Mouse (Mus musculus) forebrain, embryonic 11.5 days (tissue): ENCODE results near the gene B4galt5. TPM values are rescaled to one million over a fixed set of nuclear protein-coding genes. Genes with fewer than 3 reads are reported as not detected.

Experiments used
- ATAC-seq: fragments of 200-750 bp; cut with Nextera tagmentation; replicated peaks from 2 replicates; pipeline ENCODE4 v1.8.0; 2017; ENCODE audit warnings: moderate TSS enrichment; ENCODE audit not compliant: low FRiP score
- DNase-seq: peaks from one replicate; pipeline ENCODE4 v3.0.0-alpha.2; 2017; ENCODE audit warnings: low spot score
- H3K27ac ChIP-seq: fragments of 300-500 bp; sonication (generic); 2 replicates; pipeline ENCODE4 v1.5.1; 2014; ENCODE audit warnings: low read depth, low read length
- H3K27me3 ChIP-seq: fragments of 300-500 bp; sonication (generic); 2 replicates; pipeline ENCODE4 v1.6.1; 2014; ENCODE audit warnings: mild to moderate bottlenecking, low read length, mixed read lengths; ENCODE audit not compliant: control insufficient read depth, insufficient read depth
- H3K36me3 ChIP-seq: fragments of 300-500 bp; sonication (generic); 2 replicates; pipeline ENCODE4 v1.6.1; 2014; ENCODE audit warnings: mild to moderate bottlenecking, low read length, moderate library complexity, mixed read lengths; ENCODE audit not compliant: control insufficient read depth, insufficient read depth
- H3K4me1 ChIP-seq: fragments of 300-500 bp; sonication (generic); replicated peaks from 2 replicates; pipeline ENCODE4 v1.6.1; 2014; ENCODE audit warnings: low read length, mixed read lengths; ENCODE audit not compliant: control insufficient read depth, insufficient read depth
- H3K4me2 ChIP-seq: fragments of 300-500 bp; sonication (generic); 2 replicates; pipeline ENCODE4 v1.6.1; 2014; ENCODE audit warnings: low read depth, mild to moderate bottlenecking, low read length, moderate library complexity, mixed read lengths; ENCODE audit not compliant: severe bottlenecking
- H3K4me3 ChIP-seq: fragments of 300-500 bp; sonication (generic); 2 replicates; pipeline ENCODE4 v1.5.1; 2014; ENCODE audit warnings: low read depth, low read length
- H3K9ac ChIP-seq: fragments of 300-500 bp; sonication (generic); 2 replicates; pipeline ENCODE4 v1.6.1; 2014; ENCODE audit warnings: low read length
- H3K9me3 ChIP-seq: fragments of 300-500 bp; sonication (generic); 2 replicates; pipeline ENCODE4 v1.6.1; 2016; ENCODE audit warnings: low read length, mixed read lengths; ENCODE audit not compliant: control insufficient read depth
- WGBS: fragments of 180-500 bp; shearing (Covaris S2); extraction: QIAGEN DNeasy Blood & Tissue Kit; methylation state at CpG from one replicate; pipeline ENCODE4 v1.1.7; 2014; 5-methylcytosine and 5-hydroxymethylcytosine counted together
- polyA plus RNA-seq: library from polyadenylated mRNA; unstranded; fragments of >200 nt; fragmentation: Nextera tagmentation; extraction: Ambion mirVana; gene quantifications from 2 replicates; pipeline ENCODE4 v1.2.1, GENCODE M21; 2014

B4galt5 gene
- polyA plus RNA-seq, 1 experiment from 2014 or later, result 19.2 TPM

- 89% methylated on average over 3 of the region's 3 CpGs for WGBS
- ATAC-seq, result no peak
Observed at GRCm38 (mm10) chr2:167323116-167323515, 25.9 kb downstream of the B4galt5 start.

GRCm38 (mm10) chr2:167321372-167321771 is 27.6 kb downstream of the B4galt5 start:
- 94% methylated on average over 8 of the region's 8 CpGs for WGBS
- Histone ChIP-seq H3K4me2 (no peak overlapping the region), H3K36me3 (no peaks in the 10 kb centered on the region), H3K9ac (no peak overlapping the region), H3K4me3 (no peak overlapping the region), H3K27me3 (no peaks in the 10 kb centered on the region), H3K4me1 (no peaks in the 10 kb centered on the region), H3K9me3 (no peaks in the 10 kb centered on the region), H3K27ac (no peak overlapping the region)
- no peak for ATAC-seq
- DNase-seq, result no peak

More at GRCm38 (mm10) chr2:167323116-167323515, 25.9 kb downstream of the B4galt5 start:
- H3K9me3 ChIP-seq, result no peaks in the 10 kb centered on the region
- H3K27me3 ChIP-seq, result no peaks in the 10 kb centered on the region
- H3K4me1 ChIP-seq, result peaks cover 4% of the 10 kb centered on the region; the same call in 1 of the 2 replicates
- no peak overlapping the region for H3K27ac ChIP-seq
- no peak overlapping the region for H3K9ac ChIP-seq
- no peak overlapping the region for H3K4me2 ChIP-seq
- DNase-seq, result no peak
- H3K36me3 ChIP-seq, result no peaks in the 10 kb centered on the region
- no peak overlapping the region for H3K4me3 ChIP-seq

DNA sequence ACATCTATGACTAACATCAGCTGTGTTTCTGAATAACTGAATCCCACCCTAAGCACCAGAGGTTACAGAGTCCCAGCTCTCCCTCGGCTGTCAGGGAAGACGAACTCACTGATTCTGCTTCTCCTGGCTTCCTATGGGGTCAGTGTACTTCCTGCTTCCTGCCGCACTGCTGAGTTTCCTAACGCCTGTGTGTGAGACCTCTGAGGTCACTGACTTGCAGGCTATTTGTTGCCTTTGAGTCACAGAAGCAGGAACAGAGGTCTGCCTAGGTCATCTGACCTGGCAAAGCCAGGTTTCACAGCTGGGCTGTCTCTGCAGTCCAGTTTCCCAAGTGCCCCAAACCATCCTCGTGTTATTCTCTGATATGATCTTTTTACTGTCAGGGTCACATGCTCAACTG is 30.0 kb downstream of the B4galt5 start:
- WGBS, result 60% methylated on average over 5 of the region's 5 CpGs
- ATAC-seq, result no peak
- H3K4me2 ChIP-seq, result no peak overlapping the region
- DNase-seq, result no peak
- H3K4me1 ChIP-seq, result no peaks in the 10 kb centered on the region
- H3K4me3 ChIP-seq, result no peak overlapping the region
- H3K27me3 ChIP-seq, result no peaks in the 10 kb centered on the region
- no peak overlapping the region for H3K9ac ChIP-seq
- H3K27ac ChIP-seq, result no peak overlapping the region
- H3K36me3 ChIP-seq, result no peaks in the 10 kb centered on the region
- H3K9me3 ChIP-seq, result no peaks in the 10 kb centered on the region

DNA sequence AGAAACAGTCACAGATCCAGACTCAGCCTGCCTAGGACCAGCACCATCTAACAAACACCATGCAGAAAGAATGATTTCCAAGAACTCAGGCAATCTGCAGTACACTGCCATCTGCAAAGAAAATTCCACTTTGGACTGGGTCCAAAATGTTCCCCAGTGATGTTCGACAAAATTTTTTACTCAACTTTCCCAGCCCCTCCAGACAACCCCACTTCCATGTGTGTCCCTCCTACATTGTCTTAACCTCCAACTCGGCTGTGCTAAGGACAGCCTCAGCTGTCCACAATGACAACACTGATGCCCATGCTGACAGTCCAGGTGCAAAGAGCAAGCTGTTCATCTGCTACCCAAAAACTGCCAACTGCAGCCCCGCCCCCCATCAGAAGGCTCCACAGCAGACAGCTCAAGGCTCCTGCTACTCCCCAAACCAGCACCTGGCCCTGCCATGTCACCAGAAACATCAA is 32.2 kb downstream of the B4galt5 start:
- no peak for ATAC-seq

GRCm38 (mm10) chr2:167314491-167314890 is 34.5 kb downstream of the B4galt5 start:
- Histone ChIP-seq H3K27me3 (no peaks in the 10 kb centered on the region), H3K4me1 (0 out of 2 replicates have a peak, but pooled peaks cover 2% of the 10 kb centered on the region), H3K9ac (no peak overlapping the region), H3K9me3 (no peaks in the 10 kb centered on the region), H3K4me2 (no peak overlapping the region), H3K27ac (no peak overlapping the region), H3K4me3 (no peak overlapping the region), H3K36me3 (no peaks in the 10 kb centered on the region)
- WGBS, result 89% methylated on average over 8 of the region's 8 CpGs
- ATAC-seq, result no peak
- no peak for DNase-seq

More for the DNA sequence above, 32.2 kb downstream of the B4galt5 start:
- Histone ChIP-seq H3K4me2 (no peak overlapping the region), H3K9me3 (no peaks in the 10 kb centered on the region), H3K36me3 (no peaks in the 10 kb centered on the region), H3K9ac (no peak overlapping the region), H3K27me3 (no peaks in the 10 kb centered on the region), H3K27ac (no peak overlapping the region), H3K4me3 (no peak overlapping the region), H3K4me1 (0 out of 2 replicates have a peak, but pooled peaks cover 2% of the 10 kb centered on the region)
- DNase-seq, result no peak
- WGBS, result 85% methylated on average over 3 of the region's 3 CpGs

GRCm38 (mm10) chr2:167313501-167314326 is 35.3 kb downstream of the B4galt5 start:
- no peak overlapping the region for H3K4me2 ChIP-seq
- ATAC-seq (no peak), DNase-seq (no peak)
- H3K9ac ChIP-seq, result no peak overlapping the region
- H3K4me1 ChIP-seq, result 0 out of 2 replicates have a peak, but pooled peaks cover 2% of the 10 kb centered on the region
- no peaks in the 10 kb centered on the region for H3K9me3 ChIP-seq
- H3K36me3 ChIP-seq, result no peaks in the 10 kb centered on the region
- H3K4me3 ChIP-seq, result no peak overlapping the region
- no peaks in the 10 kb centered on the region for H3K27me3 ChIP-seq
- WGBS, result 78% methylated on average over 13 of the region's 13 CpGs
- no peak overlapping the region for H3K27ac ChIP-seq

DNA sequence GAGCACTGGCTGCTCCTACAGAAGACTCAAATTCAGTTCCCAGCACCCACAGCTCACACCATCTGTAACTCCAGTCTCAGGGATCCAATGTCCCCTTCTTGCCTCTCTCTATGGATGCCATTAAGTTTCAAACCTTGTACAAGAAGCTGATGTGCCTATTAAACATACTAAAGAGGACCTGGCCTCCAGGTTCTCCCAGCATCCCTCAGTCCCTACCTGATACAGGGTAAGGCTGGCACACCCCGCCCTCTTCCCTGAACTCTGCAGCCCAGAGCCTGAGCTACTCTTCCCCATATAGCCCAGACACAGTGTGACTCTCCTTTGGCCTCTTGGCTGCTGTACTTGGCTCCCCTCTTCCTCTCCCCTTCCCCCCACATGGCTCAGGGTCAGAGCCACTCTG is 38.9 kb downstream of the B4galt5 start:
- Histone ChIP-seq H3K36me3 (no peaks in the 10 kb centered on the region; the same call in 1 of the 2 replicates), H3K27me3 (no peaks in the 10 kb centered on the region), H3K9me3 (no peaks in the 10 kb centered on the region), H3K4me1 (0 out of 2 replicates have a peak, but pooled peaks cover 2% of the 10 kb centered on the region), H3K27ac (no peak overlapping the region), H3K9ac (no peak overlapping the region), H3K4me3 (no peak overlapping the region), H3K4me2 (no peak overlapping the region)
- DNase-seq, result no peak
- 65% methylated on average over 1 of the region's 1 CpGs for whole genome bisulfite sequencing
- ATAC-seq, result no peak

DNA sequence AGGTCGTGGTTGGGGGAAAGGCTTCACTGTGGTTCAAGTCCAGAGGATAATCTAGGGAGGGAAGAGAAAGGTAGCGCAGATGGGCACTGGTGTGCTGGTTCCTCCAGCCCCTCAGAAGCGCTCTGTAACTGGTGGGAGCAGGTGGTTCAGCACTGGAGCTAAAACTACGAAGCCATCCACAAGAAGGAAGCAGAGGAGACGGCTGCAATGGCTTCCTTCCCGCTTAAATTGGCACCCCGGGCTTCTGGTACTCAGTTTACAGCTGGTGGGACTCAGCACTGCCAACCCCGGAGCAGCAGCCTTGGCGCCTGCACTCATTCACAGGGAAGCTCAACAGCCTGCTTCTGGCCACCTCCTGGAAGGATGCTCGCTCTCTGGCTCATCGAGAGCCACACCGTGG is 39.7 kb downstream of the B4galt5 start:
- Histone ChIP-seq H3K4me1 (0 out of 2 replicates have a peak, but pooled peaks cover 2% of the 10 kb centered on the region), H3K27ac (no peak overlapping the region), H3K9me3 (no peaks in the 10 kb centered on the region), H3K9ac (no peak overlapping the region), H3K4me3 (no peak overlapping the region), H3K27me3 (no peaks in the 10 kb centered on the region), H3K36me3 (no peaks in the 10 kb centered on the region; the same call in 1 of the 2 replicates), H3K4me2 (no peak overlapping the region)
- ATAC-seq, result no peak
- 92% methylated on average over 12 of the region's 12 CpGs for WGBS
- DNase-seq, result no peak
